Mouse (Mus musculus) midbrain, embryonic 11.5 days (tissue): ENCODE measurements around the gene 1700003E16Rik. TPM values are rescaled to one million over a fixed set of nuclear protein-coding genes. Genes with fewer than 3 reads are reported as not detected.

Source experiments
- ATAC-seq: fragments of 200-750 bp; cut with Nextera tagmentation; 2 replicates; pipeline ENCODE4 v1.8.0; 2017; ENCODE audit warnings: moderate TSS enrichment, moderate library complexity; ENCODE audit not compliant: low FRiP score
- DNase-seq: peaks from one replicate; pipeline ENCODE4 v3.0.0; 2015; ENCODE audit warnings: low spot score; ENCODE audit errors: missing footprints
- H3K27ac ChIP-seq: fragments of 300-500 bp; sonication (generic); 2 replicates; pipeline ENCODE4 v1.5.1; 2014; ENCODE audit warnings: low read depth, low read length
- H3K27me3 ChIP-seq: fragments of 300-500 bp; sonication (generic); 2 replicates; pipeline ENCODE4 v1.6.1; 2014; ENCODE audit warnings: mild to moderate bottlenecking, low read length, moderate library complexity, mixed read lengths; ENCODE audit not compliant: control insufficient read depth, insufficient read depth
- H3K36me3 ChIP-seq: fragments of 300-500 bp; sonication (generic); 2 replicates; pipeline ENCODE4 v1.6.1; 2014; ENCODE audit warnings: mild to moderate bottlenecking, low read length, moderate library complexity, mixed read lengths; ENCODE audit not compliant: control insufficient read depth, insufficient read depth
- H3K4me1 ChIP-seq: fragments of 300-500 bp; sonication (generic); 2 replicates; pipeline ENCODE4 v1.6.1; 2014; ENCODE audit warnings: low read length; ENCODE audit not compliant: control insufficient read depth, insufficient read depth
- H3K4me2 ChIP-seq: fragments of 300-500 bp; sonication (generic); 2 replicates; pipeline ENCODE4 v1.6.1; 2014; ENCODE audit warnings: mild to moderate bottlenecking, moderate library complexity
- H3K4me3 ChIP-seq: fragments of 300-500 bp; sonication (generic); 2 replicates; pipeline ENCODE4 v1.5.1; 2014; ENCODE audit warnings: low read depth, low read length
- H3K9ac ChIP-seq: fragments of 300-500 bp; sonication (generic); 2 replicates; pipeline ENCODE4 v1.6.1; 2014; ENCODE audit warnings: low read length
- H3K9me3 ChIP-seq: fragments of 300-500 bp; sonication (generic); 2 replicates; pipeline ENCODE4 v1.6.1; 2016; ENCODE audit warnings: low read length; ENCODE audit not compliant: control insufficient read depth
- WGBS: fragments of 180-500 bp; shearing (Covaris S2); extraction: QIAGEN DNeasy Blood & Tissue Kit; methylation state at CpG from one replicate; pipeline ENCODE4 v1.1.7; 2014; 5-methylcytosine and 5-hydroxymethylcytosine counted together
- polyA plus RNA-seq: library from polyadenylated mRNA; unstranded; fragments of >200 nt; fragmentation: Nextera tagmentation; extraction: Ambion mirVana; gene quantifications from 2 replicates; pipeline ENCODE4 v1.2.1, GENCODE M21; 2014

1700003E16Rik gene
- polyA plus RNA-seq, 1 experiment from 2014 or later: 1.7 TPM

GRCm38 (mm10) chr6:83179390-83180117 lies 23.4 kb downstream of the 1700003E16Rik start:
- ATAC-seq (peak; percentile 80), DNase-seq (peak; percentile 91)
- peak overlapping the region; percentile 47 for H3K9ac ChIP-seq
- WGBS: 8% methylated on average over 12 of the region's 12 CpGs
- H3K27me3 ChIP-seq: no peaks in the 10 kb centered on the region
- H3K27ac ChIP-seq: no peak overlapping the region
- peaks cover 10% of the 10 kb centered on the region for H3K4me1 ChIP-seq
- no peaks in the 10 kb centered on the region for H3K9me3 ChIP-seq
- peak overlapping the region; percentile 42 for H3K4me2 ChIP-seq
- peak overlapping the region; percentile 27 for H3K4me3 ChIP-seq
- no peaks in the 10 kb centered on the region for H3K36me3 ChIP-seq

- DNase-seq (no peak), ATAC-seq (no peak)
- Histone ChIP-seq H3K27me3 (no peaks in the 10 kb centered on the region), H3K4me3 (no peak overlapping the region), H3K4me1 (peaks cover 13% of the 10 kb centered on the region), H3K9ac (no peak overlapping the region), H3K9me3 (no peaks in the 10 kb centered on the region), H3K4me2 (peak overlapping the region; percentile 42; the same call in 1 of the 2 replicates), H3K27ac (no peak overlapping the region), H3K36me3 (no peaks in the 10 kb centered on the region)
- 86% methylated on average over 6 of the region's 6 CpGs for WGBS
Observed at GRCm38 (mm10) chr6:83180605-83181004, 24.4 kb downstream of the 1700003E16Rik start.

DNA sequence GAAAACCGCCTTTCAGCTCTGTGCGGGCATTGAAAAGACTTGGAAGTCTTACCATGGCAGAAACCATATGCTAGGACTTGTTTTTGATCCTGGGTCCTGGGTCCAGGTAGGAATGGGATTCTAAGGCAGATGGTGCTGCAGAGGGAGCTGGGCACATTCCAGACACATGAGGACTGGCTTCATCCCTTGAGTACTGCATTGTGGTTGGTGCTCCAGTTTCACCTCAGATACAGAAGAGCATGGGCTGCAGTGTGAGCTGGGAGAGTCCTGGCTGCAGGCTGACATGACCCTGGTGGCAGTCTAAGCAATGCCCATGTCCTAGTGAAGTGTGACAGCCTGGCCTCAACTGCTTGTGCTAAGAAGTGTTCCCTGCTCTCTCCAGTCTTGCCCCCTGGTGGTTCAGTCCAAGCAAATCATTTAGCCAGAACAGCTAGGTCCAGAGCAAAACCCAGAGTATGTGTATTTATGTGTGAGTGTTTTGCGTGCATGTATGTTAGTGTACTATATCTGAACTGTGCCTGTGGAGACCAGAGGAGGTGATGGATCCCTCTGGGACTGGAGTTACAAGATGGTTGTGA lies 28.7 kb downstream of the 1700003E16Rik start:
- ATAC-seq: no peak
- H3K4me1 ChIP-seq: peaks cover 18% of the 10 kb centered on the region

GRCm38 (mm10) chr6:83185895-83186861 lies 30.0 kb downstream of the 1700003E16Rik start:
- Histone ChIP-seq H3K4me1 (peaks cover 18% of the 10 kb centered on the region), H3K27ac (peak overlapping the region; percentile 74), H3K9ac (peak overlapping the region; percentile 72), H3K9me3 (no peaks in the 10 kb centered on the region), H3K36me3 (peaks cover 15% of the 10 kb centered on the region), H3K4me3 (peak overlapping the region; percentile 41), H3K27me3 (no peaks in the 10 kb centered on the region), H3K4me2 (peak overlapping the region; percentile 53)
- DNase-seq: peak; percentile 97
- WGBS: 6% methylated on average over 25 of the region's 25 CpGs
- ATAC-seq: peak; percentile 95

More for the DNA sequence above, 28.7 kb downstream of the 1700003E16Rik start:
- peaks cover 7% of the 10 kb centered on the region for H3K36me3 ChIP-seq
- H3K4me2 ChIP-seq: no peak overlapping the region
- H3K9ac ChIP-seq: no peak overlapping the region
- H3K9me3 ChIP-seq: no peaks in the 10 kb centered on the region
- no peak overlapping the region for H3K27ac ChIP-seq
- 87% methylated on average over 3 of the region's 3 CpGs for WGBS
- no peak overlapping the region for H3K4me3 ChIP-seq
- no peak for DNase-seq
- no peaks in the 10 kb centered on the region for H3K27me3 ChIP-seq

- Histone ChIP-seq H3K27me3 (no peaks in the 10 kb centered on the region), H3K4me3 (peak overlapping the region; percentile 41), H3K9me3 (no peaks in the 10 kb centered on the region), H3K36me3 (peaks cover 22% of the 10 kb centered on the region), H3K4me2 (peak overlapping the region; percentile 53), H3K9ac (peak overlapping the region; percentile 72; the same call in 1 of the 2 replicates), H3K4me1 (peaks cover 18% of the 10 kb centered on the region), H3K27ac (peak overlapping the region; percentile 74)
- 0 out of 2 replicates have a peak, but pooled peaks have one; percentile 10 for ATAC-seq
- DNase-seq: no peak
- WGBS: 66% methylated on average over 2 of the region's 2 CpGs
Observed at GRCm38 (mm10) chr6:83186946-83187345, 30.7 kb downstream of the 1700003E16Rik start.

GRCm38 (mm10) chr6:83193571-83193970 lies 37.4 kb downstream of the 1700003E16Rik start:
- Histone ChIP-seq H3K4me3 (no peak overlapping the region), H3K27me3 (no peaks in the 10 kb centered on the region), H3K4me2 (no peak overlapping the region), H3K9me3 (no peaks in the 10 kb centered on the region), H3K4me1 (no peaks in the 10 kb centered on the region), H3K36me3 (peaks cover 45% of the 10 kb centered on the region), H3K27ac (no peak overlapping the region), H3K9ac (no peak overlapping the region)
- ATAC-seq: no peak
- no peak for DNase-seq
- WGBS: 86% methylated on average over 7 of the region's 7 CpGs

DNA sequence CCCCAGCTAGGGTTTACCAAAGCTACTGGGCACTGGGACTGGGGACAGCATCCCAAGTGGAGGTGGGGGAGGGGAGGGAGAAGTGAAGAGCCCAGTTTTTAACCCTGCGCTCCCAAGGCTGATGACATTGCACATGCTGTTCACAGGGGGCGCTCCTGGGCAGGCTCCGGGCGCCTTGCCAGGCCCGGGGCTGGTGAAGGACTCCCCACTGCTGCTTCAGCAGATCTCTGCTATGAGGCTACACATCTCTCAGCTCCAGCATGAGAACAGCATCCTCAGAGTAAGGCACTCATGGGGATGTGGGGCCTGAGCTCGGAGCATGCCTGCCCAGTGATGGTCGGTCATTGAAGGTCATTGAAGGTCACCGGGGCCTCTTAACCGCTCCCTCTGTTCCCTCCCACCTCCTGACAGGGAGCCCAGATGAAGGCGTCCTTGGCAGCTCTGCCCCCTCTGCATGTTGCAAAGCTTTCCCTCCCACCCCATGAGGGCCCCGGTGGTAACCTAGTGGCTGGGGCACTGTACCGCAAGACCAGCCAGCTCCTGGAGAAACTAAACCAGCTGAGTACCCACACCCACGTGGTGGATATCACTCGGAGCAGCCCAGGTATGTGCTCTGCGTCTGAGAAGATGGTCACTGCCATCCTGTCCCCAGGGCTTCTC lies 41.3 kb downstream of the 1700003E16Rik start:
- no peak overlapping the region for H3K4me3 ChIP-seq
- H3K27me3 ChIP-seq: no peaks in the 10 kb centered on the region
- 45% methylated on average over 15 of the region's 15 CpGs for WGBS
- no peak overlapping the region for H3K9ac ChIP-seq
- H3K4me2 ChIP-seq: no peak overlapping the region
- no peaks in the 10 kb centered on the region for H3K9me3 ChIP-seq
- no peak overlapping the region for H3K27ac ChIP-seq
- H3K36me3 ChIP-seq: peaks cover 31% of the 10 kb centered on the region
- no peaks in the 10 kb centered on the region for H3K4me1 ChIP-seq
- DNase-seq: peak; percentile 90
- peak; percentile 30; the same call in 1 of the 2 replicates for ATAC-seq

DNA sequence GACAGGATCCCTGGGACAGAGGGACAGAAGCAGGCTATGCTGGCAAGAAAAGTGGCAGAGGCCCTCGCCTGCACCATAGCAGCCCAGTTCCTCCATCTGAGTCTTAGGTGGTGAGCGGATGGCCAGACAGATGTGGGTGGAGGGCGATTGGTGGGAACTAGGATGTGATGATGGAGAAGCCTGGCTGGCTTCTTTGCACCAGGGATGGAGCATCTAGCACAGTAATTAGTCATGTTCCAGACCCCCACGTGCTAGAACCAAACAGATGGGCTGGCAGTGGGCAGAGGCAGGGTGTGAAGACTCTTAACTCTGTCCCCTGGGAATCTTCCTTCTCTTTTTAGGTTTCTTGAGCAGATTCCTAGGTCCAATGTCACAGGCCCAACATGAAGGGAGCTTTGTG lies 47.1 kb downstream of the 1700003E16Rik start:
- WGBS: 88% methylated on average over 4 of the region's 4 CpGs

More for the DNA sequence above, 47.1 kb downstream of the 1700003E16Rik start:
- DNase-seq (no peak), ATAC-seq (no peak)
- H3K36me3 ChIP-seq: peaks cover 13% of the 10 kb centered on the region
- H3K27ac ChIP-seq: no peak overlapping the region
- H3K9me3 ChIP-seq: no peaks in the 10 kb centered on the region
- no peaks in the 10 kb centered on the region for H3K4me1 ChIP-seq
- no peaks in the 10 kb centered on the region for H3K27me3 ChIP-seq
- no peak overlapping the region for H3K4me3 ChIP-seq
- H3K9ac ChIP-seq: no peak overlapping the region
- no peak overlapping the region for H3K4me2 ChIP-seq
